Mouse (Mus musculus): ENCODE measurements at regions not wholly inside any gene's neighbourhood (a gene's known extent, or its start where the extent isn't known, plus 50 kb on each side); places are given as distances from the start of the nearest gene placed in this dataset.
"Not testable (repeated sequence)": the region's sequence is repeated elsewhere in the genome, so short reads cannot be mapped to it uniquely, and the experiment has no call there.

- not testable (repeated sequence) for H3K27ac ChIP-seq (ENCODE audit: insufficient read depth, low read length); H3K9ac ChIP-seq (ENCODE audit: low read depth, poor library complexity, severe bottlenecking); H3K4me3 ChIP-seq (ENCODE audit: low read depth, low read length); H3K4me1 ChIP-seq (ENCODE audit: control insufficient read depth, insufficient read depth, low read length); H3K27me3 ChIP-seq (ENCODE audit: control insufficient read depth, insufficient read depth, low read length, poor library complexity, severe bottlenecking); H3K9me3 ChIP-seq (replicated peaks; ENCODE audit: control insufficient read depth, insufficient read depth, low read length, poor library complexity, severe bottlenecking); H3K36me3 ChIP-seq (ENCODE audit: control insufficient read depth, insufficient read depth, low read length, poor library complexity, severe bottlenecking)
Observed at GRCm38 (mm10) chr9:6845281-6845680, 339.0 kb downstream of the Dync2h1 start.

DNA sequence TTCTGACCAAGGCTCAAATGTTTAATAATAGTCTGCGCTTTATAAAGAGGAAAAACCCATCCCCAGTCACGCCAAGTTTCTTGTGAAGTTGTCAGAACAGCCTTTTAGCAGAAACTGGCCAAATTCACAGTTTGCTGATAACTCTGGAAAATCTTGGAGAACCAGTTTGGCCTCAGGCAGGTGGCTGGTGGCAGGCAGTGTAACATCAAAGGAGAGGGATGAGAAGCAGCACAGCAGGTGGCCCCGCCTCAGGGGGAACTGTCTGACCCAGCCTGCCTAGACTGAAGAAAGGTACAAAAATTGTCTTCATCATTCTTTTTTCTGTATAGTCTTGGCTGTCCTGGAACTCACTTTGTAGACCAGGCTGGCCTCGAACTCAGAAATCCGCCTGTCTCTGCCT lies 349.3 kb downstream of the Dync2h1 start:
- H3K4me1 ChIP-seq (ENCODE audit: control insufficient read depth, insufficient read depth, low read length); H3K27ac ChIP-seq (ENCODE audit: insufficient read depth, low read length); H3K9ac ChIP-seq (ENCODE audit: low read depth, poor library complexity, severe bottlenecking); H3K4me3 ChIP-seq (ENCODE audit: low read depth, low read length); H3K27me3 ChIP-seq (ENCODE audit: control insufficient read depth, insufficient read depth, low read length, poor library complexity, severe bottlenecking); H3K36me3 ChIP-seq (ENCODE audit: control insufficient read depth, insufficient read depth, low read length, poor library complexity, severe bottlenecking): not testable (repeated sequence)
- peaks cover 19% of the 10 kb centered on the region; the same call in 1 of the 2 replicates for H3K9me3 ChIP-seq (replicated peaks; ENCODE audit: control insufficient read depth, insufficient read depth, low read length, poor library complexity, severe bottlenecking)
- TF ChIP-seq EP300 (IDR thresholded peaks at IDR 0.05; ENCODE audit: insufficient read depth, low read depth, low read length) = 0 out of 2 replicates have a peak, but pooled peaks have one; percentile 38

GRCm38 (mm10) chr9:6834470-6834869 lies 349.8 kb downstream of the Dync2h1 start:
- TF ChIP-seq EP300 (IDR thresholded peaks at IDR 0.05; ENCODE audit: insufficient read depth, low read depth, low read length) (no peak), CTCF (IDR thresholded peaks at IDR 0.05; ENCODE audit: low read depth, low read length) (no peak), POLR2A (IDR thresholded peaks at IDR 0.05; ENCODE audit: insufficient read depth, low read length) (no peak)
- no peak overlapping the region for H3K4me3 ChIP-seq (ENCODE audit: low read depth, low read length)
- peaks cover 20% of the 10 kb centered on the region; the same call in 1 of the 2 replicates for H3K9me3 ChIP-seq (replicated peaks; ENCODE audit: control insufficient read depth, insufficient read depth, low read length, poor library complexity, severe bottlenecking)
- H3K27me3 ChIP-seq (ENCODE audit: control insufficient read depth, insufficient read depth, low read length, poor library complexity, severe bottlenecking) = no peaks in the 10 kb centered on the region
- H3K27ac ChIP-seq (ENCODE audit: insufficient read depth, low read length) = no peak overlapping the region
- no peaks in the 10 kb centered on the region for H3K36me3 ChIP-seq (ENCODE audit: control insufficient read depth, insufficient read depth, low read length, poor library complexity, severe bottlenecking)
- no peak overlapping the region for H3K9ac ChIP-seq (ENCODE audit: low read depth, poor library complexity, severe bottlenecking)
- no peaks in the 10 kb centered on the region for H3K4me1 ChIP-seq (ENCODE audit: control insufficient read depth, insufficient read depth, low read length)

GRCm38 (mm10) chr9:6832862-6833261 lies 351.4 kb downstream of the Dync2h1 start:
- H3K9me3 ChIP-seq (replicated peaks; ENCODE audit: control insufficient read depth, insufficient read depth, low read length, poor library complexity, severe bottlenecking) = peaks cover 24% of the 10 kb centered on the region; the same call in 1 of the 2 replicates
- H3K27me3 ChIP-seq (ENCODE audit: control insufficient read depth, insufficient read depth, low read length, poor library complexity, severe bottlenecking) = no peaks in the 10 kb centered on the region
- H3K36me3 ChIP-seq (ENCODE audit: control insufficient read depth, insufficient read depth, low read length, poor library complexity, severe bottlenecking) = no peaks in the 10 kb centered on the region
- H3K27ac ChIP-seq (ENCODE audit: insufficient read depth, low read length) = peak overlapping the region; percentile 17; the same call in 1 of the 2 replicates
- TF ChIP-seq POLR2A (IDR thresholded peaks at IDR 0.05; ENCODE audit: insufficient read depth, low read length) (no peak), EP300 (IDR thresholded peaks at IDR 0.05; ENCODE audit: insufficient read depth, low read depth, low read length) (peak; percentile 84)
- H3K4me3 ChIP-seq (ENCODE audit: low read depth, low read length) = no peak overlapping the region
- no peaks in the 10 kb centered on the region for H3K4me1 ChIP-seq (ENCODE audit: control insufficient read depth, insufficient read depth, low read length)
- no peak overlapping the region for H3K9ac ChIP-seq (ENCODE audit: low read depth, poor library complexity, severe bottlenecking)

DNA sequence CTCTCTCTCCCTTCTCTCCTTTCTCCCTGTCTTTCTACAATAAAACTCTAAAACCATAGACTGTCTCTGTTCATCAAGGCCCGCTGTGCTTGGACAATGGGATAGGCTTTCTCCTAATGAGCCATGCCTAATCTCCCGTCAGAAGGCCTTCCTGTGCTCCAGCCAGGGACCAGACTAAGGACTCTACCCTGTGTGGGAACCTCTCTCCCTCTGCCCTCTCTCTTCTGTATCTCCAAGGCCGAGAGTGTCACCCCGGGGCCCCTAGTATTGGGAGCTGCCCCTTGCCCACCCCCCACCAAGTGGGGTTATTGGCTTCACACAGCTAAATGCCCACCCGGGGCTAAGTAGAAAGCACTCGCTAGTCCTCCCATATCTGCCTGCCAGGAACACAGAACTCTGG lies 352.6 kb downstream of the Dync2h1 start:
- H3K9ac ChIP-seq (ENCODE audit: low read depth, poor library complexity, severe bottlenecking); H3K4me3 ChIP-seq (ENCODE audit: low read depth, low read length); H3K36me3 ChIP-seq (ENCODE audit: control insufficient read depth, insufficient read depth, low read length, poor library complexity, severe bottlenecking); H3K27ac ChIP-seq (ENCODE audit: insufficient read depth, low read length); H3K27me3 ChIP-seq (ENCODE audit: control insufficient read depth, insufficient read depth, low read length, poor library complexity, severe bottlenecking); H3K4me1 ChIP-seq (ENCODE audit: control insufficient read depth, insufficient read depth, low read length): not testable (repeated sequence)
- H3K9me3 ChIP-seq (replicated peaks; ENCODE audit: control insufficient read depth, insufficient read depth, low read length, poor library complexity, severe bottlenecking) = peaks cover 24% of the 10 kb centered on the region; the same call in 1 of the 2 replicates

DNA sequence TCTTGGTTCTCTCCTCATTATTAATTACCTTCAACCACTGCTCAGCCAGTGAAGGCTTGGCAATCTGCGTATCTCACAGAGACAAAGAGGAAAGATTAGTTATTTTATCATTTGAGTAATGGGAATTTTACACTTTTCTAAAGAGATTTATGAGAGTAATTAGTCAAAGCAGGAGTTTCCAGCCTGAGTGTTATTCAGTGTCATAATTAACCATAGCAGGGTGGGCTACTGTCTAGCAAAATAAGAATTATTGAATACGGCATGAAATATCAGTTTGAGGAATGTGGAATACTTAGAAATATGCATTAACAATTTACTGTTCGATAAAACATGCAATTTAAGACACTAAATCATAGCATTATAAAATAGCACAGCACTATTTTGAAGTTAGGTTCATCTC lies 357.7 kb downstream of the Dync2h1 start:
- Histone ChIP-seq H3K27ac (ENCODE audit: insufficient read depth, low read length) (no peak overlapping the region), H3K36me3 (ENCODE audit: control insufficient read depth, insufficient read depth, low read length, poor library complexity, severe bottlenecking) (no peaks in the 10 kb centered on the region), H3K4me3 (ENCODE audit: low read depth, low read length) (no peak overlapping the region), H3K9me3 (replicated peaks; ENCODE audit: control insufficient read depth, insufficient read depth, low read length, poor library complexity, severe bottlenecking) (peaks cover 17% of the 10 kb centered on the region), H3K4me1 (ENCODE audit: control insufficient read depth, insufficient read depth, low read length) (no peaks in the 10 kb centered on the region), H3K9ac (ENCODE audit: low read depth, poor library complexity, severe bottlenecking) (no peak overlapping the region), H3K27me3 (ENCODE audit: control insufficient read depth, insufficient read depth, low read length, poor library complexity, severe bottlenecking) (no peaks in the 10 kb centered on the region)
- TF ChIP-seq POLR2A (IDR thresholded peaks at IDR 0.05; ENCODE audit: insufficient read depth, low read length) (no peak), EP300 (IDR thresholded peaks at IDR 0.05; ENCODE audit: insufficient read depth, low read depth, low read length) (no peak), CTCF (IDR thresholded peaks at IDR 0.05; ENCODE audit: low read depth, low read length) (no peak)

DNA sequence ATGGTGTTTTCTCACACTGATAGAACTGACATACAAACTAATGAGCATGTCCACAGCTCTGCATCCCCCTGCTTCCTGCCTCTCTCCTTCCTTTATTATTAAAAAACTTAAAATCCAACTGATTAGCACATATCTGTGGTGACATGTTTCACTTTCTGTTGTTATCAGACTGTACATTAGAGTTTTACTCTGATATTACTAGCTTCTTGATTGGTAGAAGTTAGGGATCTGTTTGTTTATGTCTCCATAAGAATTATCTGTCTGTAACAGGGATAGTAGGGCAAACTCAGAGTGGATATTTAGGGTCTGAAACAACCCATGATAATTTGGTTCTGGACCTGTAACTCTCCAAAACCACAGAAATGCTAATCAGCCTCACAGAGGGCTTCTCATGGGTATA lies 358.6 kb downstream of the Dync2h1 start:
- peaks cover 8% of the 10 kb centered on the region for H3K9me3 ChIP-seq (replicated peaks; ENCODE audit: control insufficient read depth, insufficient read depth, low read length, poor library complexity, severe bottlenecking)
- no peak overlapping the region for H3K4me3 ChIP-seq (ENCODE audit: low read depth, low read length)
- no peaks in the 10 kb centered on the region for H3K36me3 ChIP-seq (ENCODE audit: control insufficient read depth, insufficient read depth, low read length, poor library complexity, severe bottlenecking)
- H3K27me3 ChIP-seq (ENCODE audit: control insufficient read depth, insufficient read depth, low read length, poor library complexity, severe bottlenecking) = no peaks in the 10 kb centered on the region
- no peak overlapping the region for H3K9ac ChIP-seq (ENCODE audit: low read depth, poor library complexity, severe bottlenecking)
- no peaks in the 10 kb centered on the region for H3K4me1 ChIP-seq (ENCODE audit: control insufficient read depth, insufficient read depth, low read length)
- TF ChIP-seq POLR2A (IDR thresholded peaks at IDR 0.05; ENCODE audit: insufficient read depth, low read length) (no peak), CTCF (IDR thresholded peaks at IDR 0.05; ENCODE audit: low read depth, low read length) (no peak), EP300 (IDR thresholded peaks at IDR 0.05; ENCODE audit: insufficient read depth, low read depth, low read length) (no peak)
- H3K27ac ChIP-seq (ENCODE audit: insufficient read depth, low read length) = no peak overlapping the region

Data from ES-Bruce4 (cell line).